Mouse (Mus musculus) kidney, embryonic 16.5 days (tissue): Measurements from ENCODE around the gene Ccdc92. TPM values are rescaled to one million over a fixed set of nuclear protein-coding genes. Genes with fewer than 3 reads are reported as not detected.

Experiments used
- ATAC-seq: fragments of 200-750 bp; cut with Nextera tagmentation; 2 replicates; pipeline ENCODE4 v1.8.0; 2017; ENCODE audit warnings: moderate TSS enrichment; ENCODE audit not compliant: low FRiP score, low TSS enrichment
- H3K27ac ChIP-seq: fragments of 300-500 bp; sonication (generic); 2 replicates; pipeline ENCODE4 v1.5.1; 2014; ENCODE audit warnings: low read length
- H3K27me3 ChIP-seq: fragments of 300-500 bp; sonication (generic); 2 replicates; pipeline ENCODE4 v1.6.1; 2014; ENCODE audit warnings: low read length, control low read depth, mixed read lengths; ENCODE audit not compliant: insufficient read depth
- H3K36me3 ChIP-seq: fragments of 300-500 bp; sonication (generic); 2 replicates; pipeline ENCODE4 v1.6.1; 2014; ENCODE audit warnings: low read length, control low read depth, mixed read lengths; ENCODE audit not compliant: insufficient read depth
- H3K4me1 ChIP-seq: fragments of 300-500 bp; sonication (generic); 2 replicates; pipeline ENCODE4 v1.6.1; 2014; ENCODE audit warnings: low read length, control low read depth, mixed read lengths; ENCODE audit not compliant: insufficient read depth
- H3K4me2 ChIP-seq: fragments of 300-500 bp; sonication (generic); replicated peaks from 2 replicates; pipeline ENCODE4 v1.6.1; 2014; ENCODE audit warnings: low read depth, low read length
- H3K4me3 ChIP-seq: fragments of 300-500 bp; sonication (generic); 2 replicates; pipeline ENCODE4 v1.5.1; 2014; ENCODE audit warnings: mild to moderate bottlenecking, low read length
- H3K9ac ChIP-seq: fragments of 300-500 bp; sonication (generic); replicated peaks from 2 replicates; pipeline ENCODE4 v1.6.1; 2014; ENCODE audit warnings: low read length
- H3K9me3 ChIP-seq: fragments of 300-500 bp; sonication (generic); 2 replicates; pipeline ENCODE4 v1.6.1; 2016; ENCODE audit warnings: low read length, control low read depth
- WGBS: fragments of 180-500 bp; shearing (Covaris S2); extraction: QIAGEN DNeasy Blood & Tissue Kit; methylation state at CpG from one replicate; pipeline ENCODE4 v1.1.7; 2014; 5-methylcytosine and 5-hydroxymethylcytosine counted together
- polyA plus RNA-seq: library from polyadenylated mRNA; unstranded; fragments of >200 nt; fragmentation: Nextera tagmentation; extraction: Ambion mirVana; gene quantifications from 2 replicates; pipeline ENCODE4 v1.2.1, GENCODE M21; 2015

Ccdc92 gene
- polyA plus RNA-seq, 1 experiment from 2014 or later: 8.8 TPM

DNA sequence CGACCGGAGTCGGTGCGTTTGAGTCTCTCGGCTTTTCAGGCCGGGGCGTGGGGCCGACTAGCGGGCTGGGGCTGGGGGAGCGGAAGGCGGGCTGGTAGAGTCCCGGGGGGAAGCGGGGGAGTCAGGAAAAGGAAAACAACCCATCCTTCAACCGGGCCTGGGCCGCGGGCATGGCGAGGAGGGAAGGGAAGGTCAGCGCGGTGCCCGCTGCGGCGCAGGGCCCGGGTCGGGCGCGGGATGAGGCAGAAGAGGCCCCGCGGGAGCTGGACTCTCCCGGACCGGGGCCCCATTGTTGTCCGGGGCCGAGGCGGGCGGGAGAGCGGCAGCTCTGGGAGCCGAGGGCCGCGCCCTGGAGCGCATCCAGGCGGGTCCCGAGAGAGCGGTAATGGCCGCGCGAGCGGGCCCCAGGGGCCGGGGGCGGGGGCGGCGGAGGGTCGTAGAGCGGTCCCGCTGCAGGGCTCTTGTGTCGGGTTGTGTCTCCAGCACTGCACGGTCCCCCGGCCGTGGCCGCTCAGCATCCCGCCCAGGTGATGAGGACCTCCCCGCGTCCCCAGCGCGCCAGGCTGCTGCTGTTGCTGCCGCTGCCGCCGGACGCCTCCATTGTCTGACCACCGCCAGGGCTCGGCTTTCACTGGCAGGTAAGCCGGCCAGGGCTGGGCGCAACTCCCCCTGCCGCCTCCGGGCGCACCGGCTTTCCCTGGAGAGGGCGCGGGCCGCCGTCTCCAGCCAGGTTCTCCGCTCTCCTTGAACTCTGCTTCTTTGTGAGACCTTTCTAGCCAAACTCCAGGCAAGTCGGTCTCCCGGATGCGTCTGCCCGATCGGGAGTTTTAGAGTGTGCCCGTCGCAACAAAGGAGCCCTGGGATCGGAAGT, 882 bp upstream of the Ccdc92 start:
- no peaks in the 10 kb centered on the region for H3K9me3 ChIP-seq
- H3K9ac ChIP-seq: peak overlapping the region; percentile 91
- peak overlapping the region; percentile 96 for H3K27ac ChIP-seq
- peak; percentile 67 for ATAC-seq
- no peaks in the 10 kb centered on the region for H3K36me3 ChIP-seq
- peaks cover 28% of the 10 kb centered on the region for H3K4me1 ChIP-seq
- whole genome bisulfite sequencing: under 1% methylated on average over 81 of the region's 88 CpGs
- H3K4me2 ChIP-seq: peak overlapping the region; percentile 80
- H3K4me3 ChIP-seq: peak overlapping the region; percentile 90
- peaks cover 21% of the 10 kb centered on the region for H3K27me3 ChIP-seq

DNA sequence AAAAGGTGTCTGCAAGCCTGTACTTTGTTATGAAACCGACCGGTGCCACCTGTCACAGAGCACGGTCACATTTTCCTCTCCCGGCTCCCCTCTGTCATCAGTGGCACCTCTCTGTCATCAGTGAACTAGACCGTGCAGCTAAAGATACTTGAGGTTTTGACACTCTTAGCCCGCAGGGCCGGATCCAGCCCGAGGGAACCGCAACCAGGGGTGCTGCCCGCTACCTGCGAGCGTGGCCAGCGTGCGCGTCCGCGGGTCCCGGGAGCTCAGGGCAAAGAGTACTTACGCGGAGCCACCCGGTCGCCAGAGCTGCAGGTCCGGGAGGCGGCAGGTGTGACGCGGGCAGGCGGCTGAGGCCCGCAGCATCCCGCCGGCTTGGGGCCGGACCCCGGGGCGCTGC, 761 bp downstream of the Ccdc92 start:
- H3K4me3 ChIP-seq: peak overlapping the region; percentile 90
- no peaks in the 10 kb centered on the region for H3K36me3 ChIP-seq
- H3K27ac ChIP-seq: no peak overlapping the region
- under 1% methylated on average over 31 of the region's 33 CpGs for WGBS
- peaks cover 28% of the 10 kb centered on the region for H3K4me1 ChIP-seq
- H3K27me3 ChIP-seq: peaks cover 21% of the 10 kb centered on the region
- ATAC-seq: 0 out of 2 replicates have a peak, but pooled peaks have one; percentile 0
- peak overlapping the region; percentile 73 for H3K9ac ChIP-seq
- H3K9me3 ChIP-seq: no peaks in the 10 kb centered on the region
- H3K4me2 ChIP-seq: peak overlapping the region; percentile 99

DNA sequence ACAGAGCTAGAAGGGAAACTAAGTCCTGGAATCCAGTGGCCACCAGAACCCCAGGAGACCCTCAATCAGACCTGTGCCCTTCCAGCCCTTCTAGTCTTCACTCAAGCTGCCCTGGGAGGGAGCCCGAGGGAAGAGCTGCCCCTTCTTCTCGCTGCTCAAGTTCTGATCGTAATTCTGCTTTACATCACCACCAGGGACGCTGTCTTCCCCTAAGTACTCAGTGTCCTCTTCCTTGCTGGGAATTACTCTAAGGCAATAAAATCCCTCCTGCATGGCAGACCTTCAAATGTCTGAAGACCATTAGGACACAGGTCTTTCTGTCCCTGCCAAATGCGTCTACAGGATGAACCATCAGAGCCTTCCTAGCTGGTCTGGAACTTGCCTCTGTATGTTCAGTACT, 2.2 kb downstream of the Ccdc92 start:
- Histone ChIP-seq H3K4me1 (peaks cover 28% of the 10 kb centered on the region), H3K27ac (no peak overlapping the region), H3K9me3 (no peaks in the 10 kb centered on the region), H3K4me2 (no peak overlapping the region), H3K27me3 (peaks cover 21% of the 10 kb centered on the region), H3K9ac (no peak overlapping the region), H3K36me3 (no peaks in the 10 kb centered on the region), H3K4me3 (no peak overlapping the region)
- no peak for ATAC-seq
- 3% methylated on average over 5 of the region's 5 CpGs for WGBS

DNA sequence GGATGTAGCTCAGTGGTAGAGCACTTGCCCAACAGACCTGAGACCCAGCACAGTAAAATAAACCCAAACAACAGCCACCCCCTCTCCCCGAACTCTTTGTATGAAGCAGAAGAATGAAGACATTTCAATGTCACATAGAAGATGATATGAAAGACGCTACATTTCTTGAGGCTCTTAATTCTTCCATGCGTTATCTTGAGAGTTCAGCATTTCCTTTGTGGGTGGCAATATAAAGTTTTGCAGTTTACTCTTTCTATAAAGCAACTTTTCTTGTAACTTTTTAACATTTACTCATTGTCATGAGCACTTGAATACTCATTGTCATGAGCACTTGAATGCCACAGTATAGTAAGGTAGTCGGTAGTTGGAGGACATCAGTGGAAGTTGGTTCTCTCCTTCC, 8.0 kb downstream of the Ccdc92 start:
- WGBS: 97% methylated on average over 4 of the region's 4 CpGs
- no peak overlapping the region for H3K9ac ChIP-seq
- H3K4me1 ChIP-seq: peaks cover 10% of the 10 kb centered on the region; the same call in 1 of the 2 replicates
- no peak for ATAC-seq
- H3K36me3 ChIP-seq: no peaks in the 10 kb centered on the region
- no peak overlapping the region for H3K4me2 ChIP-seq
- H3K27me3 ChIP-seq: no peaks in the 10 kb centered on the region
- no peak overlapping the region for H3K27ac ChIP-seq
- H3K9me3 ChIP-seq: no peaks in the 10 kb centered on the region
- no peak overlapping the region for H3K4me3 ChIP-seq

DNA sequence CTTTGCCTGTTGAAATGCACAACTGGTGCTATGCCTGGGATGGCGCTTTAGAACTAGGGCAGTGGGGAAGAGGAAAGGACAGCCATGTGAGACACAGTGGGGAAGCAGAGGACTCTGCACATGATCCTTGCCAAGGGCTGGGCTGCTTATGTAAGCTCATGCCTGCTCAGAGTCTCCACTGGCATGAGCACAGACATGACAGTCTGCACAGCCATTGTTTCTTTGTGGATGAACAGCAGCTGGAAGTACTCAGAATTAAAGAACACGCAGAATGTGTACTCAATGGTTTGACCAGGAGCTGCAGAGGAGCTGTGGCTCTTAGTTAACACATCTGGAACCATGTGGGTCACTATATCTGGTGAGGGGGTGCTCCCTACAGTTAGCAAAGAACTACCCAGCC, 9.1 kb downstream of the Ccdc92 start:
- Histone ChIP-seq H3K27ac (peak overlapping the region; percentile 31; the same call in 1 of the 2 replicates), H3K27me3 (no peaks in the 10 kb centered on the region), H3K9me3 (no peaks in the 10 kb centered on the region), H3K4me2 (no peak overlapping the region), H3K36me3 (no peaks in the 10 kb centered on the region), H3K4me1 (peaks cover 10% of the 10 kb centered on the region; the same call in 1 of the 2 replicates), H3K4me3 (no peak overlapping the region), H3K9ac (no peak overlapping the region)
- WGBS: 57% methylated on average over 2 of the region's 2 CpGs
- ATAC-seq: no peak

DNA sequence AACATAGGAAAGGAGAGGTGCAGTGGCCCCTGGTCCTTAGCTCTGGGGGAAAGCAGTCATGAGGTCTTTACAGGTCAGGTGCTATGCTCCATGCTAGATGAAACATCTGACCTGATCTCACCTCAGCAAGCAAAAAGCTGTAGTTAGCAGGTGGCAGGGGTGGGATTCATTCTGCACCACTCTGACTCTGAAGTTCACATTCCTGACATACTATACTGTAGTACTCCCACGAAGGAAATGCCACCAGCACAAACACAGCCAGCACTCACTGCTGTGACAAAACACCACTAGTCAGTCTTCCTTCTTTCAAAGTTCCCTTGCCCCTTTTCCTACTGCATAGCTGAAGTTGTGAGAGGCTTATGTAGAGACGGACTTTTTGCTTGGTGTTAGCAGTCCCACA, 9.9 kb downstream of the Ccdc92 start:
- Histone ChIP-seq H3K4me1 (peaks cover 10% of the 10 kb centered on the region; the same call in 1 of the 2 replicates), H3K9me3 (no peaks in the 10 kb centered on the region), H3K27ac (peak overlapping the region; percentile 31; the same call in 1 of the 2 replicates), H3K27me3 (no peaks in the 10 kb centered on the region), H3K36me3 (no peaks in the 10 kb centered on the region), H3K9ac (no peak overlapping the region), H3K4me2 (no peak overlapping the region), H3K4me3 (no peak overlapping the region)
- ATAC-seq: 0 out of 2 replicates have a peak, but pooled peaks have one; percentile 23
- WGBS: 17% methylated on average over 2 of the region's 2 CpGs

DNA sequence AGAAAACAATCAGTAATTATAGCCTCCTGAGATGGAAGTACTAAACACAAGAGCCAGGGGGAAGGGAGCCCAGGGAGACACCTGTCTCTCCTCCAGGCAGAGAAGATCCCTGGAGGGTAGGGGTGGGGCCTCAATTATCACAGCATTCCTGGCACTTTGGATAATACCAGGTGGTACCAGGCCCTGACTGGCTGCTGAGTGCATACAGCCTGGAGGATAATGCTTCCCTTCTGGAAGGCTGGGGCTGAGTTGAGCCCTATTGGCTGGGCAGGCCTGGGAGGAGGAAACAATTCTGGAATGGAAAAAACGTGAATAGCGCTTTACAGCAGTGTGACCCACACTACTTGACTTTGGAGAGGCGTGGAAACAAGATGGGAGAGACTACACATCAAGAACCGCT, 10.7 kb downstream of the Ccdc92 start:
- no peak overlapping the region for H3K9ac ChIP-seq
- H3K4me1 ChIP-seq: peaks cover 10% of the 10 kb centered on the region; the same call in 1 of the 2 replicates
- no peaks in the 10 kb centered on the region for H3K9me3 ChIP-seq
- H3K4me3 ChIP-seq: no peak overlapping the region
- no peak overlapping the region for H3K4me2 ChIP-seq
- H3K36me3 ChIP-seq: no peaks in the 10 kb centered on the region
- WGBS: 58% methylated on average over 4 of the region's 4 CpGs
- H3K27me3 ChIP-seq: no peaks in the 10 kb centered on the region
- H3K27ac ChIP-seq: peak overlapping the region; percentile 6; the same call in 1 of the 2 replicates
- ATAC-seq: no peak; the same call in 1 of the 2 replicates

DNA sequence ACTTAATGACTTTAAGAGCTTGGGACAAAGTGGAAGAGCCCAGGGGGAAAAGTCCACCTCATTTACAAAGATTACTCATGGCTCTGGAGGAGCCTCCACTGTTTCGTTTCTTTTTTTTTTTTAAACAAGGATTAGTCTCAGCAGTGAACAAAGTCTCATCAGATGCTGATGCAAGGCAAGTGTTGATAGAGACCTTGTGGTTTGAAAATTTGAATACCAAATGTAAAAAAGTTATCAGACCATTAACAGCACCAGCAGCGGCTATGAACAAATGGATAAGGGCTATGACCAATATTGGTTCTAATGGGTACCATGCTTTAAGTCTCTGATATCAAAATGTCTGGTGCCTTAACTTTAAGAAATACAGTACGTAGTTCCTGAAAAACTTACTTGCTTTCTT, 13.2 kb downstream of the Ccdc92 start:
- Histone ChIP-seq H3K9me3 (no peaks in the 10 kb centered on the region), H3K4me1 (peaks cover 10% of the 10 kb centered on the region; the same call in 1 of the 2 replicates), H3K36me3 (no peaks in the 10 kb centered on the region), H3K27me3 (no peaks in the 10 kb centered on the region), H3K4me2 (no peak overlapping the region), H3K9ac (no peak overlapping the region), H3K4me3 (no peak overlapping the region), H3K27ac (no peak overlapping the region)
- 89% methylated on average over 3 of the region's 3 CpGs for WGBS
- ATAC-seq: no peak

DNA sequence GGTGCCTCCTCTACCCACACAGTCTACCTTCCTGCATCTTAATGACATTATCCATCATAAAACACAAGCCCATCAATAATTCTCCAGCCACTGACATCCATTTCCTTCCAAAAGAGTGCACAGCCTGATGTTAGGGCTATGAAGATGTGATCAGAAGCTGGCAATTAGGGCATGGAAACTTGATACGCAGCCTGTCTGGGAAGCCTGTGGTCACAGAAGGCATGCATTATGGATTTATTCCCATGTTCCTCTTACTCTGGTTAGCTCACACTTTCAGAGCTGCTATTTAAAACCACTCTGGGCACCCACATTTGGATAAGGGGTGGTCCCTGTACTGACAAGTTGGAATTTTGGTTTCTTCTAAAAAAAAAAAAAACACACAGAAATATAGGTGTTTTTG, 15.2 kb downstream of the Ccdc92 start:
- Histone ChIP-seq H3K4me3 (no peak overlapping the region), H3K4me2 (no peak overlapping the region), H3K9me3 (no peaks in the 10 kb centered on the region), H3K4me1 (peaks cover 2% of the 10 kb centered on the region; the same call in 1 of the 2 replicates), H3K9ac (no peak overlapping the region), H3K36me3 (no peaks in the 10 kb centered on the region), H3K27me3 (no peaks in the 10 kb centered on the region), H3K27ac (no peak overlapping the region)
- ATAC-seq: no peak
- 48% methylated on average over 1 of the region's 1 CpGs for WGBS

DNA sequence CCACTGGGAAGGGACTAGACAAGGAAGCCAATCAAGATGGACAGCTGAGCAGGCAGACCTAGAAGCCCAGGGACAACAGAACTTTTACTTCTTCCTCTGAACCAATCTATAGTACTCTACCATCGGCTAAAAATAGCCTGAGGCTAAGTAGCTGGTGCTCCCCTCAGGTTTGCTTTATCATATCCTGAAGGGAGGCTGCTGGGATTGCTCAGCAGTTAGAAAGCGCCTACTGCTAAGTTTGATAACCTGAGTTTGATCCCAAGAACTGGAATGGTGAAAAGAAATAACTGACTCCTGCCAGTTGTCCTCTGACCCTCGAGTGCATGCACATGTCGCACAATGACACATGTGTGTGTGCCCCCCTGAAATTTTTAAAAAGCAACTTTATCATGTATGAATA, 17.3 kb downstream of the Ccdc92 start:
- Histone ChIP-seq H3K27me3 (no peaks in the 10 kb centered on the region), H3K9me3 (no peaks in the 10 kb centered on the region), H3K4me1 (no peaks in the 10 kb centered on the region), H3K4me2 (no peak overlapping the region), H3K36me3 (no peaks in the 10 kb centered on the region), H3K27ac (no peak overlapping the region), H3K9ac (no peak overlapping the region), H3K4me3 (no peak overlapping the region)
- 74% methylated on average over 4 of the region's 4 CpGs for WGBS
- ATAC-seq: no peak
